Mouse (Mus musculus): ENCODE measurements around the gene Ccdc124.

The Ccdc124 gene

DNA sequence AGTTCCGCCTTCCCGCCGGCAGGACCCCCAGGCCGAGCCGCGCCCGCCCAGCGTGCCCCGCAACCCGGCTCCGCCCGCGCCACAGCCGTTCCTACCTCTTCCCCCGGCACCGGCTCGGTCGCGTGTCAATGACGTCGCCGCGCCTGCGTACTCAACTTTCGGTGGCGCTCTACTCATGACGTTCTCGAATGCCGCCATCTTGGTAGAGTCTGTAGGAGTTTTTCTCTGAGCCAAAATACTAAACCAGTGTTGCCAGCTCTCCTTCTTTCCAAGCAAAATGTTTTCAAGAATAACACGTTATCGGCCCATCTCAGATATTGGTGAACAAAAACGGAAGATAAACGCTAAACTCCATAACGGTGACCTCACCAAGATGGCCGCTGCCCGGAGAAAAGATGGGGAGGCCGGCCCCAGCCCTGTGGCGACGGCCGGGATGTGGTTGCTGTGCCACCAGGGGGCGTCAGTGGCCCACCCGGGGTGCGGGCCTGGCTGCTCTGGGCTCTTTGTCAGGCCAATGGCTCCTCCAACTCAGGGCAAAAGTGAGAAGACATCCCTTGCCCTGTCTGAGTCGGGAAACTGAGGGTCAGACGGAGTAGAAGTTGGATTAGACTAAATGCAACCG, at the start of gene Ccdc124:
TSS of gene Ccdc124 (minus strand) at position 572 of the 622 bp plus-strand sequence.
- peak; percentile 96 for DNase-seq (ENCODE audit: low read depth, low spot score)

DNA sequence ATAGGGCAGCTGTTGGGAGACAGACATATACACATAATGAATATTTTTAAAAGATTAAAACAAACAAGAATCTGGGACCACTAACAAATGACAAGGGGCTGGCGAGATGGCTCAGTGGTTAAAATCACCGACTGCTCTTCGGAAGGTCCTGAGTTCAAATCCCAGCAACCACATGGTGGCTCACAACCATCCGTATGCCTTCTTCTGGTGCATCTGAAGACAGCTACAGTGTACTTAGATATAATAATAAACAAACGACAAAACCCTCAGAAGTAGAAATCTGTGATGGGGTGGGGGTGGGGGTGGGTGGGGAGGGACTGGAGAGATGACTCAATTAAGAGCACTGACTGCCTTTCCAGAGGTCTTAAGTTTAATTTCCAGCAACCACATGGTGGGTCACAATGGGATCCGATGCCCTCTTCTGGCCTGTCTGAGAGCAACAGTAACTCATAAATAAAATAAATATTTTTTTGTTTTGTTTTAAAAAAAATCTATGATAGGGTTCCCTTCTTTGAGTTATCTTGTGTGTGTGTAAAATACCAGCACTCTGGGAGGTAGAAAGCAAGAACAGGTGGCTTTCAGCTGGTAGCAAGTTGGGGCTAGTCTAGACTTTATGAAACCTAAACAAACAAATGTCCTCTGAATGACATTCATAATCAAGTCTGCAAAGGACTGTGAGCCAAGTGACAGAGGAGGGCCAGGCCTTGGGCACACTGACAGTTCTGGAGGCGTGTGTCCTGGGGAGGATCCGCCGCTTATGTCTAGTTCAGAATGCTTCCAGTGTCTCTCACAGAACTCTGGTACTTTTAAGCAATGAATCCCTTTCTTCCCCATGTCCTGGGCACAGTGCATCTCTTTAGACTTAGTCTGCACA, 46.6 kb upstream of the Ccdc124 start:
- DNase-seq (ENCODE audit: low read depth, low spot score), result no peak

GRCm38 (mm10) chr8:70914704-70915103, 41.0 kb upstream of the Ccdc124 start:
- DNase-seq (ENCODE audit: low read depth, low spot score), result no peak

- no peak for DNase-seq (ENCODE audit: low read depth, low spot score)
Observed at GRCm38 (mm10) chr8:70913523-70913922, 39.8 kb upstream of the Ccdc124 start.

DNA sequence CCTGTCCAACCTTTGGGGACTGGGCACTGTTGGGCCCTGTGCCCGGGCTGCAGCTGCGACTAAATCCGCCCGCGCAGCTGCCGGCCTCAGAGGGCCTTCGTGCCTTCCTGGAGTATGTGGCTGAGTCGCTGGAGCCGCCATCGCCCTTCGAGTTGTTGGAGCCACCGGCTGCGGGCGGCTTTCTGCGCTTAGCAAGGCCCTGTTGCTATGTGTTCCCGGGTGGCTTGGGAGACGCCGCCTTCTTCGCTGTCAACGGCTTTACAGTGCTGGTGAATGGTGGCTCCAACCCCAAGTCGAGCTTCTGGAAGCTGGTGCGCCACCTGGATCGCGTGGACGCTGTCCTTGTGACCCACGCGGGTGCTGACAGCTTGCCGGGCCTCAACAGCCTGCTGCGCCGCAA, 39.2 kb upstream of the Ccdc124 start:
- no peak for DNase-seq (ENCODE audit: low read depth, low spot score)

- DNase-seq (ENCODE audit: low read depth, low spot score), result no peak
Observed at GRCm38 (mm10) chr8:70911596-70911995, 37.9 kb upstream of the Ccdc124 start.

GRCm38 (mm10) chr8:70907518-70907917, 33.8 kb upstream of the Ccdc124 start:
- no peak for DNase-seq (ENCODE audit: low read depth, low spot score)

- peak; percentile 86 for DNase-seq (ENCODE audit: low read depth, low spot score)
Observed at GRCm38 (mm10) chr8:70905831-70906736, 32.3 kb upstream of the Ccdc124 start, which contains the start of gene Map1s. Map1s (plus strand) TSS chr8:70905932.

DNA sequence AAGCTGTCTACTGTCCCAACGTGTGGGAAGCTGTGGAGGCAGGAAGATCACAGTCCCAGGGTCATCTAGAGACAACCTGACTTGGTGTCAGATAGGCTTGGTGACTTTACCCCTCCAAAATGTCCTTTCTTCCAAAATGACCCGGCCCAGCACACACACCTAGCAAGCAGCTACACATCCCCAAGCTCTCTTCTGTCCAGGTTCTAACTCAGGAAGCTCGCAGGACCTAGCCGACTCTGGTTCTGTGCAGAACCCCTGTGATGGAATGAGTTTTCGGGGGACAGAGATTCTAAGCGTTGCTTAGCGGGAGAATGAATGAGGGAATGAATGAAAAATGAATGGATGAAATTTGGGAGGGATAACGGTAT, 31.7 kb upstream of the Ccdc124 start:
- no peak for DNase-seq (ENCODE audit: low read depth, low spot score)

DNA sequence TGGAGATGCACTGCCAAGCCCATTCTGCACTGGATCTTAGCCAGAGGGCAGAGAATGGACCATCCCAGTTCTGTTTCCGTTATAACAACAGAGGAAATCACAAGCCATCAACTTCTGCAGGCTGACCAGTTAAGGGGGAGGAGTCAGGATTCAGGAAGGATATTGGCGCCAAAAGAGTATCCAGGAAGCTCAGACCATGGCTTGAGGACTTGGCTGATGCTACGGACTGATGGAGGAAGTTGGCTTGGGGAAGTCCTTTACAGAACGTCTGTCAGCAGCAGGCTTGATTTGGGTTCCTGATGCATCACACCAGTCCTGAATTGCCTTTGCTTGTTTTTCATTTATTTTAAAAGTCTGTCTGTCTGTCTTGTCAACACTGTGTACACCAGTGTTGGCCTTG, 30.8 kb upstream of the Ccdc124 start:
- no peak for DNase-seq (ENCODE audit: low read depth, low spot score)

DNA sequence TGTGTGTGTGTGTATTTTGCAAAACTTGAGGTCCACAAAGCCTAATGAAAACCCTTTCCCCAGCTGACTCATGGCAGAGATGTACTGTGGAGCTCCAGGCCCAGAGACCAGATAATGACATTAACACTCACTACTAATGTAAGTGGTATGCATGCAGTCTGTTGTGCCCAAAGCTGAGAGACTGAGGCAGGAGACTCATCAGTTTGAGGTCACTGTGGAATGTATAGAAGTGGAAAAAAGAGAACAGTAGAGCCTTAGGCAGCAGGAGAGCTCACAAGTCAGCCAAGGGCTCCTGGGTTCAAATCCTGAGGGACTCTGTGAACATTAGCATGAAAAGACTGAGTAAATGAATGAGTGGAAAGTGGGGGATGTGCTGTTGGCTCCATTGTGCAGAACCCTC, 29.8 kb upstream of the Ccdc124 start:
- DNase-seq (ENCODE audit: low read depth, low spot score), result no peak

GRCm38 (mm10) chr8:70903112-70903511, 29.4 kb upstream of the Ccdc124 start:
- no peak for DNase-seq (ENCODE audit: low read depth, low spot score)

GRCm38 (mm10) chr8:70902211-70902610, 28.5 kb upstream of the Ccdc124 start:
- no peak for DNase-seq (ENCODE audit: low read depth, low spot score)

DNA sequence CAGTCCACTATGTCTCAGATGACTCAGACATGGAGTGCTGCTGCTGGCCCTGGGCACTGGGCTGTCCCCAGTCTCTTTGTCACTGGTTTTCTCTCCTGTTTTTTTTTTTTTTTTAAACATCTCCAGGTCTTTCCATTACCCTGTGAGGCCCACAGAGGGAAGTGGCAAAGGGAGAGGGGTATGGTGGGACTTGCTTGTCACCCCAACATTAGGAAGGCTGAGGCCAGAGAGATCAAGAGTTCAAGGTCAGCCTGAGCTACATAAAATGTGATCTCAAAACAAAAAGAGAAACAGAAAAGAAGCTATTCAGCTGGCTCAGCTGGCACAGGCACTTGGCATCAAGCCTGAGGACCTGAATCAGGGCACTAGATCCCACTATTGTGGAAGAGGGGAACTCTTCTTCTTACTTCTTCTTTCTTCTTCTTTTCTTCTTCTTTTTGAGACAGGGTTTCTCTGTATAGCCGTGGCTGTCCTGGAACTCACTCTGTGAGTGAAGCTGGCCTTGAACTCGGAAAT, 27.2 kb upstream of the Ccdc124 start:
- no peak for DNase-seq (ENCODE audit: low read depth, low spot score)

GRCm38 (mm10) chr8:70899226-70899625, 25.5 kb upstream of the Ccdc124 start:
- peak; percentile 3 for DNase-seq (ENCODE audit: low read depth, low spot score)

- DNase-seq (ENCODE audit: low read depth, low spot score), result no peak
Observed at GRCm38 (mm10) chr8:70898661-70899198, 25.0 kb upstream of the Ccdc124 start.

- peak; percentile 87 for DNase-seq (ENCODE audit: low read depth, low spot score)
Observed at GRCm38 (mm10) chr8:70897681-70898413, 24.1 kb upstream of the Ccdc124 start.

GRCm38 (mm10) chr8:70897021-70897680, 23.4 kb upstream of the Ccdc124 start, which contains the start of gene Rpl18a:
Rpl18a (minus strand) TSS chr8:70897412.
- DNase-seq (ENCODE audit: low read depth, low spot score), result peak; percentile 99

DNA sequence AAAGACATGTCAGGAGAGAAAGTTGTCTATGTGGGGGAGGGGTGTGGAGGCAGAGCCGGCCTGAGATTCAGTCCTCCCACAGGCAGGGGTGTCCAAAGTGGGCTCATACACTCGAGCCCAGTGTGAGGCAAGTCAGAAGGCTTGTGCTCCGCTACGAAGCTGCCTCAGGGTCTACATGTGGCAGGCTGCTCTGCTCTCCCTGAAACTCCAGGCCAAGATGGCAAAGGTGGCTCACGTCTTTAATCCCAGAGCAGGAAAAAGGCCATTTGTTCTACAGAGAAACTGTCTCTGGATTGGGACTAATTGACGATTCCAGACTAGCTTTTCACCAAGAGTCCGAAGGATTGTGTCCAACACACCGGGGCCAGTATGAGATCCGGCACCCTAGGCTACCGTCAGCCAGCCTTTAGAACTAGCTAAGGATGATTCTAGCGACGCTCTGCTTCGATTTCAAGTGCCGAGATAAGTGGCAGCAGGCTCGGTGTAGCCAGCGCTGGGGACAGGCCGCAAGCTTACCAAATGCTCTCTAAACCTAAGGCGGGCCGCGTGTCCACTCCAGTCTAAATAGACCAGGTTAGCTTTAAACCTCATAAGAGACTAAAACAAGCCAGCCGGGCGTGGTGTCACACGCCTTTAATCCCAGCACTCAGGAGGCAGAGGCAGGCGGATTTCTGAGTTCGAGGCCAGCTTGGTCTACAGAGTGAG, 22.7 kb upstream of the Ccdc124 start:
- DNase-seq (ENCODE audit: low read depth, low spot score), result no peak
